ENCODE assay signal across 22 mouse cellular contexts in genomic region chr9:120120503-120120902, GRCm38 (mm10). TPM values are rescaled to one million over a fixed set of nuclear protein-coding genes. Genes with fewer than 3 reads are reported as not detected.
"Had no signal": no experiment of that assay in that cellular context is flagged by ENCODE, and none has a peak within 500 bp of the region (broad histone marks: within the 10 kb centered on the region; RNA-seq: fewer than 3 reads in every experiment).

No protein-coding gene starts in this region.

- H3K9me3 ChIP-seq: lung, embryonic 15.5 days; megakaryocyte, embryonic 14.5 days; midbrain, embryonic 12.5 days; neural tube, embryonic 12.5 days; stomach, embryonic 15.5 days had no signal

- H3K27ac ChIP-seq: lung, embryonic 15.5 days; macrophage; midbrain, embryonic 12.5 days; neural tube, embryonic 12.5 days; stomach, embryonic 15.5 days; stomach, postnatal 0 days had no signal

- H3K4me2 ChIP-seq: lung, embryonic 15.5 days; midbrain, embryonic 12.5 days; neural tube, embryonic 12.5 days; stomach, embryonic 15.5 days had no signal

- DNase-seq: lung, adult 2 months; lung, postnatal 14 days; lung, postnatal 36 days; midbrain, embryonic 14.5 days; right cerebral cortex, postnatal 14 days; thymus, adult 2 months; thymus, postnatal 25 days; thymus, postnatal 4 days had no signal

- H3K4me1 ChIP-seq: lung, embryonic 15.5 days; midbrain, embryonic 12.5 days; neural tube, embryonic 12.5 days had no signal

- H3K9ac ChIP-seq: lung, embryonic 15.5 days; midbrain, embryonic 12.5 days; neural tube, embryonic 12.5 days; stomach, embryonic 15.5 days had no signal

- H3K4me3 ChIP-seq: lung, embryonic 15.5 days; megakaryocyte, embryonic 14.5 days; midbrain, embryonic 12.5 days; neural tube, embryonic 12.5 days; stomach, embryonic 15.5 days had no signal

- ATAC-seq: lung, postnatal 0 days; midbrain, embryonic 16.5 days had no signal

- H3K27me3 ChIP-seq: lung, embryonic 15.5 days; megakaryocyte, embryonic 14.5 days; midbrain, embryonic 12.5 days; neural tube, embryonic 12.5 days; stomach, embryonic 15.5 days had no signal

RNA-seq across cellular contexts. Expression of gene Ccr8, which starts 28.6 kb away (rescaled TPM):
- polyA plus RNA-seq: liver, embryonic 16.5 days; macrophage; midbrain, embryonic 12.5 days; midbrain, embryonic 14.5 days; midbrain, embryonic 16.5 days; neural tube, embryonic 12.5 days; neural tube, embryonic 14.5 days; testis, adult 2 months; urinary bladder, adult 2 months had no signal

RNA-seq across cellular contexts. Expression of gene Mobp, which starts 29.0 kb away (rescaled TPM):
- polyA plus RNA-seq: liver, embryonic 16.5 days; lung, adult 2 months; lung, embryonic 15.5 days; lung, postnatal 0 days; macrophage; midbrain, embryonic 14.5 days; spleen, adult 2 months; thymus, adult 2 months had no signal
